Mouse (Mus musculus): ENCODE data around the gene Crabp2.
"Not testable (repeated sequence)": the region's sequence is repeated elsewhere in the genome, so short reads cannot be mapped to it uniquely, and the experiment has no call there.

Gene Crabp2

GRCm38 (mm10) chr3:87948378-87949265 is at the start of gene Crabp2:
Crabp2 (plus strand) TSS chr3:87948666.
- no peak for DNase-seq

- no peak for DNase-seq
Observed at GRCm38 (mm10) chr3:87899266-87899665, 49.2 kb upstream of the Crabp2 start.

GRCm38 (mm10) chr3:87899776-87900175 is 48.7 kb upstream of the Crabp2 start:
- DNase-seq, result no peak

GRCm38 (mm10) chr3:87901036-87901624 is 47.3 kb upstream of the Crabp2 start:
- DNase-seq, result no peak

GRCm38 (mm10) chr3:87901959-87902358 is 46.5 kb upstream of the Crabp2 start:
- DNase-seq, result not testable (repeated sequence)

GRCm38 (mm10) chr3:87903821-87904220 is 44.6 kb upstream of the Crabp2 start:
- no peak for DNase-seq

GRCm38 (mm10) chr3:87905880-87906485 is 42.5 kb upstream of the Crabp2 start, which contains the start of gene Hdgf:
Hdgf (plus strand) TSS chr3:87906321.
- DNase-seq, result peak; percentile 96

GRCm38 (mm10) chr3:87906601-87906980 is 41.9 kb upstream of the Crabp2 start:
- peak; percentile 53 for DNase-seq

GRCm38 (mm10) chr3:87906981-87907857 is 41.2 kb upstream of the Crabp2 start:
- DNase-seq, result peak; percentile 41

- no peak for DNase-seq
Observed at GRCm38 (mm10) chr3:87907906-87908305, 40.6 kb upstream of the Crabp2 start.

GRCm38 (mm10) chr3:87909381-87909780 is 39.1 kb upstream of the Crabp2 start:
- no peak for DNase-seq

GRCm38 (mm10) chr3:87909874-87910273 is 38.6 kb upstream of the Crabp2 start:
- DNase-seq, result no peak

- peak; percentile 39 for DNase-seq
Observed at GRCm38 (mm10) chr3:87910573-87911141, 37.8 kb upstream of the Crabp2 start.

GRCm38 (mm10) chr3:87913491-87913890 is 35.0 kb upstream of the Crabp2 start:
- DNase-seq, result no peak

- no peak for DNase-seq
Observed at GRCm38 (mm10) chr3:87913891-87914290, 34.6 kb upstream of the Crabp2 start.

GRCm38 (mm10) chr3:87916990-87917389 is 31.5 kb upstream of the Crabp2 start:
- DNase-seq, result no peak

GRCm38 (mm10) chr3:87918551-87918950 is 29.9 kb upstream of the Crabp2 start:
- DNase-seq, result no peak

GRCm38 (mm10) chr3:87919336-87920108 is 28.9 kb upstream of the Crabp2 start, which contains the start of gene Mrpl24:
Mrpl24 (plus strand) TSS chr3:87919506.
- peak; percentile 65 for DNase-seq

- no peak for DNase-seq
Observed at GRCm38 (mm10) chr3:87920270-87920943, 28.1 kb upstream of the Crabp2 start.

- DNase-seq, result no peak
Observed at GRCm38 (mm10) chr3:87924996-87925395, 23.5 kb upstream of the Crabp2 start.

GRCm38 (mm10) chr3:87927452-87927851 is 21.0 kb upstream of the Crabp2 start:
- no peak for DNase-seq

Measured in thymus, postnatal 14 days (tissue).